Mouse (Mus musculus) small intestine, adult 10 weeks (tissue): ENCODE measurements around the gene Fndc3b. TPM values are rescaled to one million over a fixed set of nuclear protein-coding genes. Genes with fewer than 3 reads are reported as not detected.

Experiments
- polyA plus RNA-seq: library from polyadenylated mRNA; stranded (reverse); fragments of 350-450 nt; fragmentation: Illumina TruSeq; extraction: RNeasy Lipid Tissue Mini Kit (QIAGEN cat#74804); gene quantifications from one replicate; pipeline ENCODE4 v1.2.3, GENCODE M21; 2014; ENCODE audit warnings: low replicate concordance

The Fndc3b gene
- polyA plus RNA-seq, result 17.8 TPM

DNA sequence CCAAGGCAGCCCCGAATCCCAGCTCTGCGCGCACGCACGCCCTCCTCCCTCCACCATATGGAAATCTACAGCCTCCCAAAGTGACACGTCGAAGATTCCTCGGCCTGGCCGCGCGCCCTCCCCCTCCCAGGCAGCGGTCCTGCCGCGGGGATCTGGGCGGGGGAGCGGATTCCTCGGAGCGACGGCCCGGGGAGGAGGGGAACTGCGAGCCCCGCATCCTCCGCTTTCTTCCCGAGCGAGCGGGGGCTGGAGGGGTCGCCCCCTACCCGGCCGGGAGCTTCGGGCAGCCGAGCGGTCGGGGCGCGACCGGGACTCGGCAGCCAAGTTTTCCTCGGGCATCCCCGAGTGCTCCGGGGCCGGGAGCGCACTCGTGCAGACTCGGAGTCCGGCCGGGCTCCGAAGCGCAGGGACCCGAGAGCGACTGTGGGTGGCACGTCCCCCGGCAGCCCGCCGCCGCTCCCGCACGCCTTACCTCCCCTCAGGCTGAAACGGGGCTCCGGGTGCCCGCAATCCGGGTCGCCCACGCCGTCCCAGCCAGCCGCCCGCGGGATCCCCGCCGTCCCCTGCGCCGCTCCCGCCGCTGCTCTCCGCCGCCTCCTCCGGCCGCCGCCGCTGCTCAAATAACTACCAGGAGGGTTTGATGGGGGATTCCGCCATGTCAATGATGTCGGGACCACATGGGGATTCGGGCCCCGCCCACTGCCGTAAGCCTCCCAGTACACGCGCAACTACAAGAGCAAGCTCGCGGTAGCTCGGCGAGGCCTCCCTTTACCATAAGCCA, at the start of gene Fndc3b:
Gene Fndc3b, minus strand, starts transcription at position 660 of the 781 bp plus-strand sequence.

GRCm38 (mm10) chr3:27371276-27371621, 339.9 kb downstream of the Fndc3b start, which contains the start of gene Ghsr:
TSS of gene Ghsr (plus strand) at chr3:27371351.

Other genes with a start within 250 kb of the Fndc3b start
- gene Tmem212, start 185.1 kb upstream of the Fndc3b start, polyA plus RNA-seq, result not detected
- 127 TPM for gene Pld1, start 227.4 kb upstream of the Fndc3b start, polyA plus RNA-seq